Mouse (Mus musculus) midbrain, embryonic 15.5 days (tissue): Measurements from ENCODE around the gene Cpa3. TPM values are rescaled to one million over a fixed set of nuclear protein-coding genes. Genes with fewer than 3 reads are reported as not detected.
A peak's percentile ranks its signal among the peaks of the same experiment; 100 is the strongest.

Experiments used
- ATAC-seq: fragments of 200-750 bp; cut with Nextera tagmentation; replicated peaks from 2 replicates; pipeline ENCODE4 v1.8.0; 2017; ENCODE audit warnings: moderate TSS enrichment
- H3K27ac ChIP-seq: fragments of 300-500 bp; sonication (generic); 2 replicates; pipeline ENCODE4 v1.5.1; 2015; ENCODE audit warnings: mild to moderate bottlenecking, inconsistent platforms
- H3K27me3 ChIP-seq: fragments of 300-500 bp; sonication (generic); replicated peaks from 2 replicates; pipeline ENCODE4 v1.6.1; 2015; ENCODE audit warnings: inconsistent platforms
- H3K36me3 ChIP-seq: fragments of 300-500 bp; sonication (generic); replicated peaks from 2 replicates; pipeline ENCODE4 v1.6.1; 2015; ENCODE audit warnings: inconsistent platforms
- H3K4me1 ChIP-seq: fragments of 300-500 bp; sonication (generic); 2 replicates; pipeline ENCODE4 v1.6.1; 2015; ENCODE audit warnings: inconsistent platforms
- H3K4me2 ChIP-seq: fragments of 300-500 bp; sonication (generic); 2 replicates; pipeline ENCODE4 v1.6.1; 2015; ENCODE audit warnings: inconsistent platforms, mild to moderate bottlenecking, moderate library complexity
- H3K4me3 ChIP-seq: fragments of 300-500 bp; sonication (generic); 2 replicates; pipeline ENCODE4 v1.5.1; 2015; ENCODE audit warnings: mild to moderate bottlenecking, inconsistent platforms
- H3K9ac ChIP-seq: fragments of 300-500 bp; sonication (generic); 2 replicates; pipeline ENCODE4 v1.6.1; 2015; ENCODE audit warnings: mild to moderate bottlenecking, inconsistent platforms
- H3K9me3 ChIP-seq: fragments of 300-500 bp; sonication (generic); 2 replicates; pipeline ENCODE4 v1.6.1; 2016; ENCODE audit warnings: inconsistent platforms
- WGBS: fragments of 180-500 bp; shearing (Covaris S2); methylation state at CpG from one replicate; pipeline ENCODE4 v1.1.7; 2015; ENCODE audit warnings: mixed read lengths; 5-methylcytosine and 5-hydroxymethylcytosine counted together
- microRNA-seq: library from miRNA; unstranded; fragments of <30 nt; microRNA quantifications from one replicate; pipeline ENCODE4, GENCODE M21; 2016
- polyA plus RNA-seq: library from polyadenylated mRNA; unstranded; fragments of >200 nt; fragmentation: Nextera tagmentation; extraction: Ambion mirVana; gene quantifications from 2 replicates; pipeline ENCODE4 v1.2.1, GENCODE M21; 2015

The Cpa3 gene
- polyA plus RNA-seq, 1 experiment from 2014 or later = 1.3 TPM

DNA sequence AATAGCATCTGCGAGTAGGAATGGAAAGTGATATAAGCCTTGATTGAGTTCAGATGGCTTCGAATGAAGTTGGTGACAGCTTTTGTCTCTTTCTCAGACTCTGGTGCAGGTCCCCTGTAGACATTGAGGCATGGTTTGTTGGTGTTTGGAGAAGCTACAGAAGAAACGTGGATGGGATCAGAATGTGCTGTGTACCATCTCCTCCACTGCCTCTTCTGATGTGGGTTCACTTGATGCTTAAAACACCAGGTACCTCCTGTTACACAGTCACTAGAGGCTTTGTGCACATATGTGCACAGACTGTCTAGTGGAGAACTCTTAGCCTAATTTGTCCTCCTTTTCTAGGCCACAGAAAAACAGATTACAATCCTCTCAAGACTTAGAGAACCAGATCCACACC, 19.8 kb downstream of the Cpa3 start:
- Histone ChIP-seq H3K4me2 (no peak overlapping the region), H3K4me1 (no peaks in the 10 kb centered on the region), H3K36me3 (no peaks in the 10 kb centered on the region), H3K27ac (no peak overlapping the region), H3K4me3 (no peak overlapping the region), H3K27me3 (no peaks in the 10 kb centered on the region), H3K9me3 (no peaks in the 10 kb centered on the region), H3K9ac (no peak overlapping the region)
- WGBS = 88% methylated on average over 3 of the region's 3 CpGs
- ATAC-seq = no peak

DNA sequence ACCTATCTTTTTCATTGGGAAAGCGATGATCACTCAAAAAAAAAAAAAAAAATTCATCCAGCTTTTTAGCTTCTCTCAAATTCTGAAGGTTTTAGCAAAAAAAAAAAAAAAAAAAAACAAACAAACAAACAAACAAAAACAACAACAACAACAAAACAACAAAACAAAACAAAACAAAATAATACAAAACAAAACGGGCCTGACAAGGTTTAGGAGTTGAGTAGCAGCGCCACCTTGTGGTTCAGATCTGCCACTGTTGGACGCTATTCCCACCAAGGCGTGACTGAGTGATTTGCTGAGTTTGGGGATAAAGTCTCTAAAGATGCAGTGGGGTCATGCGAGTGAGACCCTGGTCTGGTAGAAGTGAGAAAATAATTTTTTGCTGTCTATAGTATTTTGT, 43.1 kb downstream of the Cpa3 start:
- WGBS = 28% methylated on average over 6 of the region's 6 CpGs
- H3K9me3 ChIP-seq = no peaks in the 10 kb centered on the region
- ATAC-seq = 0 out of 2 replicates have a peak, but pooled peaks have one; percentile 52

DNA sequence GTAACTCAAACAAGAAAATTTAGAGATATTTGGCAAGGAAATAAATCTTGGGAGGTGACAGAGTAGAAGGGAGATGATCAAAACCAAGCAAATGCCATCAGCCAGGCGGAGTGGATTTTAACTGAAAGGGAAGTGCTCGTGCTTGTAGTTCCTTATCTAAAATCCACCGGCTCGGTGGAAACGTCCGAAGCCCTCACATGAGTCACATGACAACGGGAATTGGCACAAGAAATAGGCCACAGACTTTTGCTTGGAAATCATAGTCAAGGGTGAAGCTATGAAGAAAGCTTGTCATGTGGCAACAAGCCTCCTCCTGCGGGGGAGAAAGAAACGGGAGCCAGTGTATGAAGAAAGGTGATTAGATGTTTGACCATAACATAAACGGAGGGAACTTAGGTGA, 44.1 kb downstream of the Cpa3 start:
- Histone ChIP-seq H3K27me3 (no peaks in the 10 kb centered on the region), H3K4me2 (no peak overlapping the region), H3K36me3 (no peaks in the 10 kb centered on the region), H3K9ac (no peak overlapping the region), H3K27ac (no peak overlapping the region), H3K4me3 (no peak overlapping the region), H3K9me3 (no peaks in the 10 kb centered on the region), H3K4me1 (no peaks in the 10 kb centered on the region)
- WGBS = 88% methylated on average over 10 of the region's 10 CpGs
- ATAC-seq = no peak

More for the DNA sequence above, 43.1 kb downstream of the Cpa3 start:
- no peaks in the 10 kb centered on the region for H3K27me3 ChIP-seq
- H3K4me2 ChIP-seq = no peak overlapping the region
- no peaks in the 10 kb centered on the region for H3K36me3 ChIP-seq
- H3K4me3 ChIP-seq = no peak overlapping the region
- H3K9ac ChIP-seq = no peak overlapping the region
- H3K27ac ChIP-seq = no peak overlapping the region
- no peaks in the 10 kb centered on the region for H3K4me1 ChIP-seq

DNA sequence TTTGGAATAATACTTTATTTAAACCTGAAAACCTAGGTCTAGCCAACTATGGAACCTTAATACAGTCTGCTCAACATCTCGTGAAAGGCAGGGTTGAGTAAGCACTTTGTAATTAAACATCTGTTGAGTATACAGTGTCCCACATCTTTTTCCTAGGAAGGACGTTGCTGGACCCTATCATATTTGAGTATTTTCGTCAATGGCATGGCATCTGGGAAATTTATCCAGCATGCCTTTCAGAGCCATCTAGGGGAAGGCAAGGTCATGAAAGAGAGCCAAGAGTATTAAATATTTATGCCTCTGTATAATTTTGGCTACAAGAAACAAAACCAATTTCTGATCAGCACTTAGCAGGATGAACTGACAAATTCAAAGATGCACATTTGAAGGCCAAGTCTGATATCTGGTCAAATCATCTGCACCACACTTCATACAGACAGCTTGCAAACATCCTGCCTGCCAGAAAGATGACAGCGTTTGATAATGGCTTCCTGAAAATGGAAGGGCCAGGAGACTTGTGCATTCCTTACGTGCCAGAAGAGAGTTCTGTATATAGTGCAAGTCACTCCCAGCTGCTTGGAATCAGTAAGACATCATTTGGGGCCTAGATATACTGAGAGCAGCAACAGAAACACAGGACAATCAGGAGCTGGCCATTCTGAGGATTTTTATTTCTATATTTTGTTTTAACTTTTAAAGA, 52.9 kb downstream of the Cpa3 start:
- Histone ChIP-seq H3K27me3 (no peaks in the 10 kb centered on the region), H3K4me3 (no peak overlapping the region), H3K9me3 (no peaks in the 10 kb centered on the region), H3K9ac (no peak overlapping the region), H3K4me2 (no peak overlapping the region), H3K27ac (no peak overlapping the region), H3K36me3 (no peaks in the 10 kb centered on the region), H3K4me1 (no peaks in the 10 kb centered on the region)
- no peak for ATAC-seq
- WGBS = 78% methylated on average over 5 of the region's 5 CpGs

DNA sequence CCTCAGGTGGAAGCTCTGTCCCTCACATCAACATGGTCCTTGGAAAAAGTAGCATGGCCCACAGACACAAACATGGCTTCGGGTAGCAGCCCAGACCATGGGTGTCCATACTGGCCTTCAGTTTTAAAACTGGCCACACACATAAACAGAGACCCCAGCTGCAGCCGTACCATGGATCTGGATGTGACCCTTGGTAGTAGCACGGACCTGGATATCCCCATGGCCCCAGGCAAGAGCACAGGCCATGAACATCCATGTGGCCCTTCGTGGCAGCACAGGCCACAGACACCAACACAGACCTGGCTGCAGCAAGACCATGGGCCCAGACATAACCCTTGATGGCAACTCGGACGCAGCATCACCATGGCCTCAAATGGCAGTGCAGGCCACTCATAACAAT, 69.6 kb downstream of the Cpa3 start:
- Histone ChIP-seq H3K4me1 (no peaks in the 10 kb centered on the region), H3K4me3 (no peak overlapping the region), H3K9ac (no peak overlapping the region), H3K27me3 (no peaks in the 10 kb centered on the region), H3K4me2 (no peak overlapping the region), H3K27ac (no peak overlapping the region), H3K36me3 (no peaks in the 10 kb centered on the region), H3K9me3 (no peaks in the 10 kb centered on the region)
- ATAC-seq = no peak
- WGBS = 92% methylated on average over 6 of the region's 6 CpGs

DNA sequence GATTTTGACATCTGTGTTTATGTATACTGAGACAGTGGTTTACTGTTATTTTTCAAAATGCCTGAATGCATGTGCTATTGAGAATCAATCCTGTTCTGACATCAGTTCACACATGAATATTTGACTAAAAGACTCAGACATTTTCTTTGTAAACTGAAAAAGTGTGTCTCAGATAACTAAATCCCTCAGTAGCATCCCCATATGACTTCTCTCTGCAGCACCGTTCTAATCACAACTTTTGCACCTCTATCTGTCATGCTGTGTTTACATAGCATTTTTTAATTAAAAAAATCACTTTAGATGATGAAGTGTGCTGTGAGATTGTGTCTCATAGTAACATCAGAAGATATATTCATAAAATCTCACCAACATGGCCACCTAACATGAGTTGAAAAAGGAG, 74.5 kb downstream of the Cpa3 start:
- no peaks in the 10 kb centered on the region for H3K4me1 ChIP-seq
- no peak overlapping the region for H3K4me3 ChIP-seq
- WGBS = 83% methylated on average over 1 of the region's 1 CpGs
- no peaks in the 10 kb centered on the region for H3K9me3 ChIP-seq
- no peak overlapping the region for H3K4me2 ChIP-seq
- no peak for ATAC-seq
- no peak overlapping the region for H3K9ac ChIP-seq
- no peak overlapping the region for H3K27ac ChIP-seq
- no peaks in the 10 kb centered on the region for H3K27me3 ChIP-seq
- no peaks in the 10 kb centered on the region for H3K36me3 ChIP-seq

Small RNA genes lying within 50 kb of the gene (microRNA-seq; reads per million reads assigned to microRNA genes)
- gene Mir7007 = not detected

Other genes with a start within 250 kb of the Cpa3 start
- gene Hps3, start 206.9 kb downstream of the Cpa3 start, polyA plus RNA-seq = 11.0 and 12.6 TPM in 2 replicates
- gene Hltf, start 184.4 kb downstream of the Cpa3 start, polyA plus RNA-seq = 19.0 and 19.4 TPM in 2 replicates
- 47.3 and 48.5 TPM in 2 replicates for gene Gyg, start 86.9 kb downstream of the Cpa3 start, polyA plus RNA-seq
- gene Cpb1, start 33.6 kb upstream of the Cpa3 start, polyA plus RNA-seq = 0.08 and 0.21 TPM in 2 replicates
- gene Agtr1b, start 125.0 kb upstream of the Cpa3 start, polyA plus RNA-seq = 0.10 TPM in 1 of 2 replicates, not detected in the other